Mouse (Mus musculus): ENCODE results near the gene Ifi208. TPM values are rescaled to one million over a fixed set of nuclear protein-coding genes. Genes with fewer than 3 reads are reported as not detected.
"Not testable (repeated sequence)": the region's sequence is repeated elsewhere in the genome, so short reads cannot be mapped to it uniquely, and the experiment has no call there.

Ifi208 gene
- 0.03 TPM in 1 of 2 replicates, not detected in the other for polyA plus RNA-seq (2012; rRNA removed)
- not detected in 2 replicates for polyA plus RNA-seq (2014; fragmentation: Nextera tagmentation; extraction: Ambion mirVana)

DNA sequence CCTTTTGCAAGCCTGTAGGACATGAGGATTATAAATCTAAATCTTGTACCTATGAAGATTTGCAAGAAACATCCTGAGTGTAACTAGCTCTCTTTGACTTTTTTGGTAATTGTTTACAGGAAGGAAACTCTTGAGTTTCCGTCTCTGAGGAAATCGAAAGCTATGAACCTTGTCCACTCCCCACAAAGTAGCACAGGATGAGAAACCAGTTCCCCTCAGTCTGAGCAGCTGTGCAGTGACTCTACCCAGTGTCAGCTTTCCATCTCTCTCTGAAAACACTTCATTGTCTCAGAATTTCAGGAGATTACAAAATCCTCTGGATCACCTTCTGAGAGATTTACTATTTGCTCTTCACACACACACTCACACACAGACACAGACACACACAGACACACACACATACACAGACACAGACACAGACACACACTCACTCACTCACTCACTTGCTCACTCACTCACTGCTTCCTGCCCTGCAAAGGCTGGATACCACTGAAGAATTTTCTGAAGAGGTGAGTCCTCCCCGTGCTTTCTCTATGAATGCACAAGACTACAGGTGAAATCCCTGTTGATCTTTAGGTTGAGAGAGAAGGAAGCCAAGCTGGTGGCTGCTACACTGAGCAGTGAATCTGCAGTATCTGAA lies at the start of gene Ifi208:
TSS of gene Ifi208 (plus strand) at position 218 of the 640 bp plus-strand sequence.
- not testable (repeated sequence) for H3K4me2 ChIP-seq (replicated peaks; ENCODE audit: low read depth, low read length, severe bottlenecking); DNase-seq (ENCODE audit: low spot score); H3K9me3 ChIP-seq (ENCODE audit: control insufficient read depth, low read length); H3K27ac ChIP-seq (replicated peaks; ENCODE audit: low read depth, low read length); ATAC-seq (ENCODE audit: low FRiP score, low read depth); H3K9ac ChIP-seq (ENCODE audit: low read depth, low read length, severe bottlenecking); H3K4me3 ChIP-seq (replicated peaks; ENCODE audit: low read length); H3K36me3 ChIP-seq (ENCODE audit: control insufficient read depth, insufficient read depth, low read length); H3K27me3 ChIP-seq (ENCODE audit: control insufficient read depth, insufficient read depth, low read length); H3K4me1 ChIP-seq (ENCODE audit: control insufficient read depth, insufficient read depth, low read length)
- WGBS = 42% methylated on average over 3 of the region's 3 CpGs

DNA sequence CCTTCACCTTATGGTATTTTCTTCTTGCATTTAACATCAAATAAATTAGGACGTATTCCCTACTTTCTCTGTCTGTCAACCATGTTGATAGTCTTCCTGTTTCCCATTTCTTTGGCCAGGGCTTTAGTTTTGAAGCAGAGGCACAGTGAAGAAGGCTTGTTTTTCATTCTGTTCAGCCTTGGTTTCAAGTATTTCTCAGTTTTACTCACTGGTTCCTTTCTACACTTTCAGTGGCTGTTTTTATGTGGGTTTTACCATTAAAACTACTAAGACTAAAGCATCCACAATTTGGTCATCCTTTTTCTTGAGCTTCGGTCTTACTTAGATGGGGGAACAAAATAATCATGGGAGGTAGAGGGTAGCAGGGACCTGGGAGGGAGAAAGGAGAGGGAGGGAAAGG lies 49.4 kb upstream of the Ifi208 start:
- 79% methylated on average over 2 of the region's 2 CpGs for WGBS
- ATAC-seq (ENCODE audit: low FRiP score, low read depth) (no peak), DNase-seq (ENCODE audit: low spot score) (no peak)
- H3K27ac ChIP-seq (replicated peaks; ENCODE audit: low read depth, low read length) = no peak overlapping the region
- no peaks in the 10 kb centered on the region for H3K4me1 ChIP-seq (ENCODE audit: control insufficient read depth, insufficient read depth, low read length)
- no peaks in the 10 kb centered on the region for H3K36me3 ChIP-seq (ENCODE audit: control insufficient read depth, insufficient read depth, low read length)
- H3K9me3 ChIP-seq (ENCODE audit: control insufficient read depth, low read length) = no peaks in the 10 kb centered on the region
- no peaks in the 10 kb centered on the region for H3K27me3 ChIP-seq (ENCODE audit: control insufficient read depth, insufficient read depth, low read length)
- H3K9ac ChIP-seq (ENCODE audit: low read depth, low read length, severe bottlenecking) = no peak overlapping the region
- no peak overlapping the region for H3K4me2 ChIP-seq (replicated peaks; ENCODE audit: low read depth, low read length, severe bottlenecking)
- no peak overlapping the region for H3K4me3 ChIP-seq (replicated peaks; ENCODE audit: low read length)
- TF ChIP-seq POLR2A (IDR thresholded peaks at IDR 0.05; ENCODE audit: borderline replicate concordance, extremely low read depth, insufficient read depth, insufficient read length) = no peak

DNA sequence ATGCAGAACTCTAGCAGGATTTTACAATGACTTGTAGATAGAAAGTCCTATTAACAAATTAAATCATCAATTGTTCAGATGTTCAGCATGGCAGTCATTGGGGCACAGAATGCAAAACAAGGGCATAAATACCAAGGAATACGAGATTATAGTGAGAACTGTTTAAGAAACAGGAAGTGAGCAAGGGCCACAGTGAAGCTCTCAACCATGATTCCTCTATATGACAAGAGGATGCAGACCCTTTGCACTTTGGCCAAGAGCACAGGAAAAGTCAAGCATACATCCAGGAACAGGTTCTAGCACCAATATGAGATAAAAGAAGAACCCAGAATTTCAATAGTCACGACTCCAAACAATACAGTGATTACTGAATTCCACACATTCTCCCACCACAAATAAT lies 46.8 kb upstream of the Ifi208 start:
- ATAC-seq (ENCODE audit: low FRiP score, low read depth) = no peak
- no peak overlapping the region for H3K9ac ChIP-seq (ENCODE audit: low read depth, low read length, severe bottlenecking)

DNA sequence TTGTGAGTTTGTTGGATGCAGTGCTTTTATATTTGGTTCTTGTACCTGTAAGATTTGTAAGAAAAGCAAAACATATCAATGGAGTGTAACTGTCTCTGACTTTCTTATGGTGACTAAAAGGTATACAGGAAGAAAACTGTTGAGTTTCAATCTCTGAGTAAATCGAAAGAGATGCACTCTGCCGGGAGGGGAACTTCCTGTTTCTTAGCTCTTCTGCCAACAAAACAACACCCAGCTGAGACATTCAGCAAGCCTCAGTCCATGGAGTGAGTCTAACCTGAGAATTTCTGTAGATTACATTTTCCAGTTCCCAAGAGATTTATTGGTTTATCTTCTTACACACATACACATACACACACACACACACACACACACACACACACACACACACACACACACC lies 42.9 kb upstream of the Ifi208 start, which contains the start of gene Ifi209:
TSS of gene Ifi209 (plus strand) at position 296 of the 400 bp plus-strand sequence.
- not testable (repeated sequence) for H3K9me3 ChIP-seq (ENCODE audit: control insufficient read depth, low read length); H3K4me2 ChIP-seq (replicated peaks; ENCODE audit: low read depth, low read length, severe bottlenecking); H3K4me3 ChIP-seq (replicated peaks; ENCODE audit: low read length); ATAC-seq (ENCODE audit: low FRiP score, low read depth); H3K27me3 ChIP-seq (ENCODE audit: control insufficient read depth, insufficient read depth, low read length); H3K9ac ChIP-seq (ENCODE audit: low read depth, low read length, severe bottlenecking); H3K27ac ChIP-seq (replicated peaks; ENCODE audit: low read depth, low read length); DNase-seq (ENCODE audit: low spot score); H3K36me3 ChIP-seq (ENCODE audit: control insufficient read depth, insufficient read depth, low read length); H3K4me1 ChIP-seq (ENCODE audit: control insufficient read depth, insufficient read depth, low read length)
- WGBS = 89% methylated on average over 2 of the region's 2 CpGs

More for the DNA sequence above, 46.8 kb upstream of the Ifi208 start:
- no peak for DNase-seq (ENCODE audit: low spot score)
- 65% methylated on average over 2 of the region's 2 CpGs for WGBS
- Histone ChIP-seq H3K4me3 (replicated peaks; ENCODE audit: low read length) (no peak overlapping the region), H3K9me3 (ENCODE audit: control insufficient read depth, low read length) (no peaks in the 10 kb centered on the region), H3K4me1 (ENCODE audit: control insufficient read depth, insufficient read depth, low read length) (no peaks in the 10 kb centered on the region), H3K36me3 (ENCODE audit: control insufficient read depth, insufficient read depth, low read length) (no peaks in the 10 kb centered on the region), H3K27ac (replicated peaks; ENCODE audit: low read depth, low read length) (no peak overlapping the region), H3K4me2 (replicated peaks; ENCODE audit: low read depth, low read length, severe bottlenecking) (no peak overlapping the region), H3K27me3 (ENCODE audit: control insufficient read depth, insufficient read depth, low read length) (no peaks in the 10 kb centered on the region)
- TF ChIP-seq POLR2A (IDR thresholded peaks at IDR 0.05; ENCODE audit: borderline replicate concordance, extremely low read depth, insufficient read depth, insufficient read length) = no peak

DNA sequence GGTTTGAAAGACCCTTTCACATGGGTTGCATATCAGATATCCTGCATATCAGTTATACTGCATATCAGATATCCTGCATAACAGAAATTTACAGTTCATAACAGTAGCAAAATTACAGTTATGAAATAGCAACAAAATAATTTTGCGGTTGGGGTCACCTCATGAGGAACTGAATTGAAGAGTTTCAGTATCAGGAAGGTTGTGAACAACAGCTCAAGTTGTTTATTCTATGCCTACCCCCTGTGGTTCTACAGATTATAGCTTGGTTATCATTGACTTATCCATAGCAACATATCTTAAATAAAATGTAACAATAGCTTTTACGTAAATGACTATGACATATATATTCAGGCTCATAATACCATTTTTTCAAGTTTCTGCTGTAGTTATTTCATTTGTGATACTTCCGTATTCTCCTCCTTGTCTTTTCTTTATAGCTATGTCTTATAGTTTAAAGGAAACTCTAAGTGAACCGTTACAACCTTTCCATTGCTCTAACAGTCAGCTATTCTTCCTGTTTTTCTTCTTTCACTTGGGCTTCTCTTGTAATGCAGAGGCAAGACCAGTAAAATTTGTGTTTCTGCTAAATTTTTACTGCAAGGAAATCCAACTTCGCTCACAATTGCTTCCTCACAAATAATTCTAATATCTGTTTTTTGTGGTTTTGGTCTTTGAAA lies 39.4 kb upstream of the Ifi208 start:
- TF ChIP-seq POLR2A (IDR thresholded peaks at IDR 0.05; ENCODE audit: borderline replicate concordance, extremely low read depth, insufficient read depth, insufficient read length) = no peak
- H3K27me3 ChIP-seq (ENCODE audit: control insufficient read depth, insufficient read depth, low read length) = no peaks in the 10 kb centered on the region
- H3K36me3 ChIP-seq (ENCODE audit: control insufficient read depth, insufficient read depth, low read length) = no peaks in the 10 kb centered on the region
- H3K9me3 ChIP-seq (ENCODE audit: control insufficient read depth, low read length) = no peaks in the 10 kb centered on the region
- H3K9ac ChIP-seq (ENCODE audit: low read depth, low read length, severe bottlenecking) = no peak overlapping the region
- no peak overlapping the region for H3K4me3 ChIP-seq (replicated peaks; ENCODE audit: low read length)
- WGBS = 85% methylated on average over 5 of the region's 5 CpGs
- DNase-seq (ENCODE audit: low spot score) = no peak
- no peak overlapping the region for H3K27ac ChIP-seq (replicated peaks; ENCODE audit: low read depth, low read length)
- ATAC-seq (ENCODE audit: low FRiP score, low read depth) = no peak
- no peak overlapping the region for H3K4me2 ChIP-seq (replicated peaks; ENCODE audit: low read depth, low read length, severe bottlenecking)
- no peaks in the 10 kb centered on the region for H3K4me1 ChIP-seq (ENCODE audit: control insufficient read depth, insufficient read depth, low read length)

Data from limb, embryonic 14.5 days (tissue).